Mouse (Mus musculus): Measurements from ENCODE around the gene Sycn. TPM values are rescaled to one million over a fixed set of nuclear protein-coding genes. Genes with fewer than 3 reads are reported as not detected.

The Sycn gene
- total and polyA plus RNA-seq, 2 experiments from 2014 or later, result not detected

GRCm38 (mm10) chr7:28587644-28588043 is 47.0 kb downstream of the Sycn start:
- DNase-seq (ENCODE audit: low spot score), result no peak
- TF ChIP-seq CTCF (IDR thresholded peaks at IDR 0.05; ENCODE audit: low read depth), result no peak

More at GRCm38 (mm10) chr7:28587644-28588043, 47.0 kb downstream of the Sycn start:
- Histone ChIP-seq H3K9ac (replicated peaks; ENCODE audit: low read length) (no peak overlapping the region), H3K9me3 (ENCODE audit: low read length) (no peaks in the 10 kb centered on the region), H3K27me3 (ENCODE audit: insufficient read depth, low read length) (no peaks in the 10 kb centered on the region), H3K4me2 (ENCODE audit: low read depth, low read length) (no peak overlapping the region), H3K4me1 (ENCODE audit: insufficient read depth, low read length) (peaks cover 30% of the 10 kb centered on the region; the same call in 1 of the 2 replicates), H3K27ac (no peak overlapping the region; the same call in 1 of the 2 replicates), H3K4me3 (ENCODE audit: low read length) (no peak overlapping the region), H3K36me3 (ENCODE audit: insufficient read depth, low read length) (no peaks in the 10 kb centered on the region)
- no peak for ATAC-seq

Small RNAs within 50 kb of the gene (microRNA-seq; reads per million reads assigned to microRNA genes)
- 0.36 to 1.2 reads per million in 2 experiments for gene Mir7049

Other genes starting within 250 kb of the Sycn start
- 2.1 and 3.6 TPM in 2 replicates for gene Selenov, start 249.7 kb upstream of the Sycn start, total RNA-seq (2014; rRNA removed)
- gene Selenov, start 249.7 kb upstream of the Sycn start, polyA plus RNA-seq (2015; fragmentation: Nextera tagmentation; extraction: Ambion mirVana), result 5.1 and 7.1 TPM in 2 replicates
- 20.1 and 24.8 TPM in 2 replicates for gene Dll3, start 238.6 kb upstream of the Sycn start, total RNA-seq (2014; rRNA removed)
- 17.0 and 20.2 TPM in 2 replicates for gene Dll3, start 238.6 kb upstream of the Sycn start, polyA plus RNA-seq (2015; fragmentation: Nextera tagmentation; extraction: Ambion mirVana)
- 71.6 and 82.9 TPM in 2 replicates for gene Timm50, start 228.8 kb upstream of the Sycn start, total RNA-seq (2014; rRNA removed)
- 125 and 131 TPM in 2 replicates for gene Timm50, start 228.8 kb upstream of the Sycn start, polyA plus RNA-seq (2015; fragmentation: Nextera tagmentation; extraction: Ambion mirVana)
- 98.7 and 104 TPM in 2 replicates for gene Supt5, start 202.1 kb upstream of the Sycn start, total RNA-seq (2014; rRNA removed)
- 71.8 and 76.5 TPM in 2 replicates for gene Supt5, start 202.1 kb upstream of the Sycn start, polyA plus RNA-seq (2015; fragmentation: Nextera tagmentation; extraction: Ambion mirVana)
- 97.7 and 154 TPM in 2 replicates for gene Rps16, start 190.2 kb upstream of the Sycn start, total RNA-seq (2014; rRNA removed)
- 539 and 575 TPM in 2 replicates for gene Rps16, start 190.2 kb upstream of the Sycn start, polyA plus RNA-seq (2015; fragmentation: Nextera tagmentation; extraction: Ambion mirVana)
- gene Plekhg2, start 168.3 kb upstream of the Sycn start, total RNA-seq (2014; rRNA removed), result 18.6 and 20.6 TPM in 2 replicates
- gene Plekhg2, start 168.3 kb upstream of the Sycn start, polyA plus RNA-seq (2015; fragmentation: Nextera tagmentation; extraction: Ambion mirVana), result 9.1 and 10.0 TPM in 2 replicates
- gene Zfp36, start 160.6 kb upstream of the Sycn start, total RNA-seq (2014; rRNA removed), result 2.1 and 3.9 TPM in 2 replicates
- 3.0 and 3.4 TPM in 2 replicates for gene Zfp36, start 160.6 kb upstream of the Sycn start, polyA plus RNA-seq (2015; fragmentation: Nextera tagmentation; extraction: Ambion mirVana)
- 33.6 and 39.5 TPM in 2 replicates for gene Med29, start 148.2 kb upstream of the Sycn start, total RNA-seq (2014; rRNA removed)
- gene Med29, start 148.2 kb upstream of the Sycn start, polyA plus RNA-seq (2015; fragmentation: Nextera tagmentation; extraction: Ambion mirVana), result 42.1 and 42.9 TPM in 2 replicates
- gene Paf1, start 147.9 kb upstream of the Sycn start, total RNA-seq (2014; rRNA removed), result 56.7 and 67.6 TPM in 2 replicates
- 83.0 and 84.1 TPM in 2 replicates for gene Paf1, start 147.9 kb upstream of the Sycn start, polyA plus RNA-seq (2015; fragmentation: Nextera tagmentation; extraction: Ambion mirVana)
- 0.16 and 2.9 TPM in 2 replicates for gene Gmfg, start 103.4 kb upstream of the Sycn start, total RNA-seq (2014; rRNA removed)
- 5.5 and 6.2 TPM in 2 replicates for gene Gmfg, start 103.4 kb upstream of the Sycn start, polyA plus RNA-seq (2015; fragmentation: Nextera tagmentation; extraction: Ambion mirVana)
- gene Lrfn1, start 88.9 kb upstream of the Sycn start, total RNA-seq (2014; rRNA removed), result 140 and 160 TPM in 2 replicates
- 15.5 and 18.0 TPM in 2 replicates for gene Lrfn1, start 88.9 kb upstream of the Sycn start, polyA plus RNA-seq (2015; fragmentation: Nextera tagmentation; extraction: Ambion mirVana)
- not detected in 2 replicates for gene Ifnl2, start 30.4 kb upstream of the Sycn start, total RNA-seq (2014; rRNA removed)
- gene Ifnl2, start 30.4 kb upstream of the Sycn start, polyA plus RNA-seq (2015; fragmentation: Nextera tagmentation; extraction: Ambion mirVana), result not detected in 2 replicates
- not detected in 2 replicates for gene Ifnl3, start 18.0 kb upstream of the Sycn start, total RNA-seq (2014; rRNA removed)
- gene Ifnl3, start 18.0 kb upstream of the Sycn start, polyA plus RNA-seq (2015; fragmentation: Nextera tagmentation; extraction: Ambion mirVana), result not detected in 2 replicates
- not detected in 2 replicates for gene Nccrp1, start 6.4 kb downstream of the Sycn start, total RNA-seq (2014; rRNA removed)
- 0.34 TPM in 2 replicates for gene Nccrp1, start 6.4 kb downstream of the Sycn start, polyA plus RNA-seq (2015; fragmentation: Nextera tagmentation; extraction: Ambion mirVana)
- 58.8 and 60.5 TPM in 2 replicates for gene Samd4b, start 57.3 kb downstream of the Sycn start, total RNA-seq (2014; rRNA removed)
- gene Samd4b, start 57.3 kb downstream of the Sycn start, polyA plus RNA-seq (2015; fragmentation: Nextera tagmentation; extraction: Ambion mirVana), result 17.7 and 19.7 TPM in 2 replicates
- 14.8 and 20.3 TPM in 2 replicates for gene Pak4, start 57.3 kb downstream of the Sycn start, total RNA-seq (2014; rRNA removed)
- 13.2 and 14.0 TPM in 2 replicates for gene Pak4, start 57.3 kb downstream of the Sycn start, polyA plus RNA-seq (2015; fragmentation: Nextera tagmentation; extraction: Ambion mirVana)
- 0.25 and 1.2 TPM in 2 replicates for gene Acp7, start 90.4 kb downstream of the Sycn start, total RNA-seq (2014; rRNA removed)
- gene Acp7, start 90.4 kb downstream of the Sycn start, polyA plus RNA-seq (2015; fragmentation: Nextera tagmentation; extraction: Ambion mirVana), result 0.28 and 0.56 TPM in 2 replicates
- gene Fbxo27, start 152.0 kb downstream of the Sycn start, total RNA-seq (2014; rRNA removed), result 5.0 and 6.1 TPM in 2 replicates
- gene Fbxo27, start 152.0 kb downstream of the Sycn start, polyA plus RNA-seq (2015; fragmentation: Nextera tagmentation; extraction: Ambion mirVana), result 9.0 and 10.2 TPM in 2 replicates
- gene Fbxo17, start 175.9 kb downstream of the Sycn start, total RNA-seq (2014; rRNA removed), result 3.7 and 5.0 TPM in 2 replicates
- gene Fbxo17, start 175.9 kb downstream of the Sycn start, polyA plus RNA-seq (2015; fragmentation: Nextera tagmentation; extraction: Ambion mirVana), result 6.5 and 7.7 TPM in 2 replicates
- gene Mrps12, start 200.9 kb downstream of the Sycn start, total RNA-seq (2014; rRNA removed), result 66.4 and 90.3 TPM in 2 replicates
- 110 and 111 TPM in 2 replicates for gene Mrps12, start 200.9 kb downstream of the Sycn start, polyA plus RNA-seq (2015; fragmentation: Nextera tagmentation; extraction: Ambion mirVana)
- gene Sars2, start 201.1 kb downstream of the Sycn start, total RNA-seq (2014; rRNA removed), result 17.3 and 17.9 TPM in 2 replicates
- 18.9 and 20.2 TPM in 2 replicates for gene Sars2, start 201.1 kb downstream of the Sycn start, polyA plus RNA-seq (2015; fragmentation: Nextera tagmentation; extraction: Ambion mirVana)
- not detected in 2 replicates for gene Ccer2, start 215.3 kb downstream of the Sycn start, total RNA-seq (2014; rRNA removed)
- 1.4 and 1.9 TPM in 2 replicates for gene Ccer2, start 215.3 kb downstream of the Sycn start, polyA plus RNA-seq (2015; fragmentation: Nextera tagmentation; extraction: Ambion mirVana)
- 92.6 and 95.5 TPM in 2 replicates for gene Sirt2, start 225.8 kb downstream of the Sycn start, total RNA-seq (2014; rRNA removed)
- gene Sirt2, start 225.8 kb downstream of the Sycn start, polyA plus RNA-seq (2015; fragmentation: Nextera tagmentation; extraction: Ambion mirVana), result 147 and 160 TPM in 2 replicates
- 18.2 and 22.7 TPM in 2 replicates for gene Nfkbib, start 226.6 kb downstream of the Sycn start, total RNA-seq (2014; rRNA removed)
- 59.7 and 67.9 TPM in 2 replicates for gene Nfkbib, start 226.6 kb downstream of the Sycn start, polyA plus RNA-seq (2015; fragmentation: Nextera tagmentation; extraction: Ambion mirVana)
- gene Rinl, start 248.1 kb downstream of the Sycn start, total RNA-seq (2014; rRNA removed), result 1.2 TPM in 2 replicates
- gene Rinl, start 248.1 kb downstream of the Sycn start, polyA plus RNA-seq (2015; fragmentation: Nextera tagmentation; extraction: Ambion mirVana), result 1.4 and 2.0 TPM in 2 replicates